Mouse (Mus musculus) naive thymus-derived CD4-positive, alpha-beta T cell, adult 2 months (primary cell): ENCODE results near the gene Il10rb.
"Not testable (repeated sequence)": the region's sequence is repeated elsewhere in the genome, so short reads cannot be mapped to it uniquely, and the experiment has no call there.

Source experiments
- DNase-seq: peaks from one replicate; pipeline ENCODE4 v3.0.0-alpha.2; 2011; ENCODE audit warnings: low read depth

Il10rb gene

DNA sequence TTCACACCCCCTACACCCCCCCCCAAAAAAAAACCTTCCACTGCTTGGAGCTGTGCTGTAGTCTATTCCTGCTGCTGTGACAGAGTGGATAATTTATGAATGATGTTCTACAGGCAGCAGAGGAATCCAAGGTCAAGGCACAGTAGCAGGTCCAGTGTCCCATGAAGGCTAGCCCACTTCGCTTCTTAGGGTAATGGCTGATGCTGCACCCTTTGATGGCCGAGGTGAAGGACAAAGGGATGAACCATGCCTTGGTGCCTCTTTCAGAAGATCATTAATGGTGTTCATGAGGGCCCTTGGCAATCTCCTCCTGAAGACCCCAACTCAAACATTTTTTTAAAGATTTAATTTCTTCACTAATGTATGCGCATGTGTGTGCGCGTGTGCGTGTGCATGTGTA is 10.4 kb downstream of the Il10rb start:
- DNase-seq = no peak

DNA sequence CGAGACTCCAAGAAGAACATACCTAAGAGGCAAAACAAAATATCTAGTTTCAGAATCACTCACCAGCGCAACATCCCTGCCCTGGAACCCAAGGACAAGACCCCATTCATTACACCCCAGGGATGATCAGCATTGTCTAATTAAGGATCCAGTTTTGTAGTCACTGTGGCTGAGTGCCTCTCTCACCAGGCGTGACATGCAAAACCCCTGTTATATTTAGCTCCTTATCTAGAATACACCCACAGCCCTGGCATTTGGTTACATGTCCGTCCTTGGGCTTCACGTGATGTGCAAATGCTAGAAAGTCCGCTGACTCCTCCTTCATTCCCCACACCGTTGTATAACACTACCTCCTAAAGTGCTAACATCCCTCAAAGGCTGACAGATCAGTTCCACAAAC is 11.0 kb downstream of the Il10rb start:
- no peak for DNase-seq

DNA sequence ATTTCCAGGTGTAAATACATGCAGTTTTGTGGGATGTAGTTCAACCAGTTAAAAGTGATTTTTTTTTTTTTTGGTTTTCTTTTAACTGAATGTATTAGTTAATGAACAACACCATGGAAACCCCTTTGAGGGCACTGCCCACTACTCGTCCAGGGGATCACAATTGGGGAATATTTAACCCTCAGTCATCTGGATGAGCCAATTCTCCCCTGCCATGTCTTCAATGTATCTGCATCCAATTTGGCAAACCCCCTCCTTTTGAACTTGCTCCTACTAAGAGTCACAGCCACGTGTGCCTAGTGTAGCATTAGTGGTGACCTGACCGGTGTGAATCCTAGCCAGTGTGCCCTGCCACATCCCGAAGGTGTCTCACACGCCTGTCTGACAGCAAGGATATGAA is 12.6 kb downstream of the Il10rb start:
- no peak for DNase-seq

DNA sequence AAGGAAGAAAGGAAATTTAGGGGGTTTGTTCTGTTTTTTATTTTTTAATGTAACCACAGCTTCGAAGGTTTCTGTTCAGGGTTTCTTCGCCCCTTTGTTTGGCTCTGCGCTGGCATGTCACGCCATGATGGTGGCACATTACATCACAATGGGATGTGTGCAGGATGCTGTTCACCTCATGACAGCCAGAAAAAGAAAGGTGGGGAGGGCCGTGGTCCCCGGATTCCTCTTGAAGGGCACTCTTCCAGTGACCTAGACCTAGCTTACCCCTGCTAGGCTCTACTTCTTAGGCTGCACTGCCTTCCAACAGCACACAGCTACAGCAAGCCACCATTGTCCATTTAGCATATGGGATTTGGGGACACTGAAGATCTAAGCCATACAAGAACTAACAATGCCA is 19.9 kb downstream of the Il10rb start:
- no peak for DNase-seq

DNA sequence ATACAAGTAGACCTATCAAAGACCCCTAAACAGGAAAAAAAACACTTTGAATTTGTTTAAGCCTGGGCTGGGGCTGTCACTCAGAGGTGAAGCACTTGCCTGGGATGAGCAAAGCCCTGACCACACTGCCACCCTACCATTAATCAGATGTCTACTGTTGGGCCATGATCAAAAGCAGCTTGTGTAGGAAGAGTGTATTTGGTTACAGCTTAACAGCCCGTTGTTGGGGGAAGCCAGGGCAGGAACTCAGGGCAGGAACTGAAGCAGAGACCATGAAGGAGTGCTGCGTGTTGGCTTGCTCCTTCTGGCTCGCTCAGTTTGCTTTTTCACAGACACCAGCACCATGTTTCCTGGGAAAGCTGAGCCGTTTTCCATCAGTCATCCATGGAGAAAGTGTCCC is 20.6 kb downstream of the Il10rb start:
- DNase-seq = no peak

DNA sequence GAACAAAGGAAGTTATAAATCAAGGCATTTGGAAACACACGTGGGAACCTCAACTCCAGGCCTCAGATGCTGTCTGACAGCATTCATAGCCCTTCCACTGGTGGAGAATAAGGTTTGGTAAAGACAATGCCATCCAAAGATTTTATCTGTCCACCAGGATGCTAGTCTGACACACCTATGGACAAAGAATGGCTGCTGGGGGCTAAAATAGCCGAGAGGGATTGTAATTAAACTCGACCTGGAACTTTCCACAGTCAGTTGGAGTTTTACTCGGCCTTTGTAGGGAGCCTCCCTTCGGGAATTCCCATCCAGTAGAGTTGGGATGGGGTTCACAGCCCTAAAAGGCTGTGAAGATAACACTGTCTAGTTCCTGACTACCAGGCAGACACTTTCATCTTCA is 21.5 kb downstream of the Il10rb start:
- DNase-seq = no peak

DNA sequence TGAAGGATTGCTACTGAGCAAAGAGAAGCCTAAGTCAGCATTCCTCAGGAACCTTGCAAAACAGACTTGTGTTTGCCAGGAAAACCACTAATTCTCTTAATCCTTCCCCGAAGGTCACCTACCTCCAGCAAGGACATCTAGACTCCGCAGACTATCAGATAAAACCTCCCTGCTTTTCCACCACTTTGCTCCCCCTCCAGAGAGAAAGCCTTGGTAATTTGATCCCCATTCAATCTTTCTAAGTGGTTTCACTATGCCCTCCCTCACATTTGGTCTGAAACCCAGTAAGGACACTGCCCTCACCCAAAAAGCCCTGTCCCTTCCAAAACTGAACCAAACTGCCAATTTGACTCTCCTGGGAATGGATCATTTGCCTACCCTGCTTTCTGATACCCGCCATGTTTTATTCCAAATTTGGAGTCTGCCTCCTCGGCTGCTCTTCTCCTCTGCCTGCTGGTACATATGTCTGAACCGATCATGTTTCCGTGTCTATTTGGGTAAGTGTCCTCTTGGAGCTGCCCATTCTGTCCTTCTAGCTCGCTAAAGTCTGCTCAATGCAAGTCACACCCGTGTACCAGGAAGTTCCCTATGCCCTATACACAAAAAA is 22.4 kb downstream of the Il10rb start:
- no peak for DNase-seq

DNA sequence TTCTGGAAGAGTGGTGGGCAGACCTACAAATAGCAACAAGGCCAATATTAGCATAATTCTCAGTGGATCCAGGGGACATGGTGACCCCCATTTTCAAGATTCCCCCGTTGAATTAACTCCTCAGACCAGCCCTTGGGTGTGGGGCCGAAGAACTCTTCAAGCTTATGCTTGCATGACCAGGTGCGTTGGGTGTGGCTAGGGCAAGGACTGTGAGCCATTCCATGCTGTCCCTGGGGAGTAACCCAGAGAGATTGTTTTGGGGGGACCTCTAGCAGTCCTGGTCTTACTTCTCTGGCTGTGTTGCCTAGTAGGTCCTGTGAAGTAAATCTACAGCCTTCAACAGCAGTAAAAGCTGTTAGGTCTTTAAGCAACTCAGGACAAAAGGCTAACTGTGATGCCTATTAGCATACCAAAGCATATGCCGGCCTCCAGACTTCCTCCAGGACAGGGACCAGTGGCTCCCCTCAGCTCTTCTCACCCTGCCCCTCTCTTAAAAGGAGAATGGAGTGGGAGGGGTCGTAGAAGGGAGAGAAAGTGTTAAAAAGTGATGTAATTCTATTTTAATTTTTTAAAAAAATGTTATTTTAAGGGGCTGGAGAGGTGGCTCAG is 26.9 kb downstream of the Il10rb start:
- no peak for DNase-seq

DNA sequence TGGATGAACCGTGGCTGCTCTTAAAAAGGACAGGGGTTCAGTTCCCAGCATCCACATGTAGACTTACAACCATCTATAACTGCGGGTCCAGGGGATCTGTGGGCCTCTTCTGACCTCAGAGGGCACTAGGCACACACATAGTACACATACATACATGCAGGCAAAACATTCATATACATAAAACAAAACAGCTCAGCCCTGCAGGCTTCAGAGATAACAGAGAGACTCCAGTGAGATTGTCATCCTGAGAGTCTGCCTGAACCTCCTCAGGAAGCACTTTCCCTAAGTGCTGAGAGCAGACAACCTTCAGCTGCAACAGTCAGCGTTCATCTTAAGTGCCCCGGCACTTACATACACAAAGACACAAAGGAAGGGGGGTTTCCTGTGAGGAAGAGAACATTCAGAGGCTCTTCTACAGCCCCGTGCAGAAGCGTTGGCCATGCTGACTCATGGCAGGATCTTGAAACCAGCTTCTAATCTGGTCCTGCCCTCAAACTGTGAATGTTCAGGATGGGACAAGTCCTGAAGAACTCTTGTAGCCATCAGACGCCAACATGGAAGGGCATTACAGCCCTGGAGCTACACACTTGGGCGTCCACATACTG is 27.5 kb downstream of the Il10rb start:
- DNase-seq = peak; percentile 64

DNA sequence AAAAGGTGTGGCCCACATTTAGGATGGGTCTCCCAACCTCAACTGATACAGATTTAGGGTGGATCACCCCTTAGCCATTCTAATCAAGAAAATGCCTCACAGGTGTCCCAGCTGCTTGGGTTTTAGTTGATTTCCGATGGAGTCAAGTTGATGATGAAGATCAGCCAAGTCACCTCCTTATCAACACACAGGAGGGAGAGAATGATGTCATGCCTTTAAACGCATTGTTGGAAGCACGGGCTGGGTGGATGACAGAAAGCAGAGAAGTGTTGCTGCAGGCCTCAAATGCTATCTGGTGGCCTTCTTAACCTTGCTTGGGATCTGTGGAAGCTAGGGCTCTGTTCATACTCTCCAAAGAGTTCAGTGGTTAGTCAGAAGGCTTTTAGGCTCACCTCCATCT is 28.2 kb downstream of the Il10rb start:
- no peak for DNase-seq

DNA sequence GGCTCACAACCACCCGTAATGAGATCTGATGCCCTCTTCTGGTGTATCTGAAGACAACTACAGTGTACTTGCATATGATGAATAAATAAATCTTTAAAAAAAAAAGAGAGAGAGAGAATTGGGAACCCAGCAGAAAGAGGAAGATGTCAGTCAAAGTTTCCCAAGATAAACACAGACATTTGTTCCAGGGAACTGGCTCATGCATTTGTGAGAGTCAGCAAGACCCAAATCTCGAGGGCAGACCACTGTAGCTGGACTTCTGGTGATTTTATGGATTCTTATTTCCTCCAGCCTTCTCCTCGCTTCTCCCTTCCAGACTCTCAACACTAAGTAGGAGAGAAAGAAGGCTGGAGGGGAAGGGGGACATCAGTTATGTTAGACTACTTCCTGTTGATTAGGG is 32.1 kb downstream of the Il10rb start:
- no peak for DNase-seq

DNA sequence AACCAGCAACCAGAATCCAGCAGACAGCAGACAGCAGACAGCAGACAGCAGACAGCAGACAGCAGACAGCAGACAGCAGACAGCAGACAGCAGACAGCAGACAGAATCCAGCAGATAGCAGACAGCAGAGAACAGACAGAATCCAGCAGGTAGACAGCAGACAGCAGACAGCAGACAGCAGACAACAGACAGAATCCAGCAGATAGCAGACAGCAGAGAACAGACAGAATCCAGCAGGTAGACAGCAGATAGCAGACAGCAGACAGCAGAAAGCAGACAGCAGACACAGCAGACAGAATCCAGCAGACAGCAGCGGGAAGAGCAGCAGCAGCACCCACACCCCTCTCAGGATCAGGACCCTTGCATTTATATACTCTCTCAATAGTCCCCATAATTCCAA is 32.6 kb downstream of the Il10rb start:
- DNase-seq = not testable (repeated sequence)

DNA sequence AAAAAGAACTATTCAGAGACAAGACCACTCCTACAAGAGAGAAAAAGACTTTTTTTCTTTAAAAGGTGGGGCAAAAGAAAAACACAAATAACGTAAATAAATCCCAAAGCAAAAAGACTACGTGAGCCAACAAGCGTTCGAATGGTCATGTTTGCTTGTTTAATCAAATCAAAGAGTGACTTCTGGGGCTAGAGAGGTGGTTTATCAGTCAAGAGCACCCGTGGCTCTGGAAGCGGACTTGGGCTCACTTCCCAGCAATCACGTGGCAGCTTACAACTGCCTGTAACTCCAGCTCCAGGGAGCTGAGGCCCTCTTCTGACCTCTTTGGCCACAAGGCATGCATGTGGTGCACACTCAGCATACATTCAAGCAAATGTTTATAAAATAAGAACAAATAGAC is 35.4 kb downstream of the Il10rb start:
- DNase-seq = no peak

DNA sequence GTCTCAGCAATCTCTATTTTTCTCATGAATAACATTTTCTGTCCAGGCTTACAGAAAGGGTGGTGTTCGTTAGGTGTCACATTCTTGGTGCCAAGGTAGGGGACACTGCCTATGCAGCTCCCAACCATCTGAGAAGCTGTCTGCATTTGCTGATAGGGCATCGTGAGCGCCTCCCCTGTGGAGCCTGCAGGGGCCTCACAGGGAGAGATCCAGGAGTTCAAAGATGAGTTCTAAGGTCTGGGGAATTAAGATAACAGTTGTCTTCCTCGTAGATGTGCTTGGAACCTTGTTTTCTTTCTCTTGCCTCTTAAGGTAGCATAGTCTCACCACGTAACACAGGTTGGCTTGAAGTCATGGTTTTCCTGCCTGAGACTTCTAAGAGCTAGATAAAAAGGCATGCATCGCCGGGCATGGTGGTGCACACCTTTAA is 35.9 kb downstream of the Il10rb start:
- peak; percentile 58 for DNase-seq

DNA sequence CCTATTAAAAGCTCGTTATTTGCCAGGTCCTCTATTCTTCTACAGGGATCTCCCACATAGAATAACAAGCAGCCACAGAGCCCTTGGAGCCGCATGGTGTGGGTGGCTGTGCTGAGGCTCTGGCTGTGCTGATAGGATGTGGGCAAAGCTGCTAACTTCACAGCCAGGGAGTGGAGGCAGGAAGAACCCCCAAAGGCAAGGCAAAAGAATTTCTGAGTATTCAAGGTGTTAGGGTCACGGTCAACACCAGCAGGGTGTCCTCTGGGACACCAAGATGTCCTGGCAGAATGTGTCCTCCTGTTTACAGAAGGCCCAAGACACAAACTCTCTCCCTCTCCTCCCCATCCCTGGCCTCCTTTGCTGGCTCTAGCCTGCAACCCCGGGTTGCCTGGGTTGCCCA is 36.5 kb downstream of the Il10rb start:
- DNase-seq = peak; percentile 76

DNA sequence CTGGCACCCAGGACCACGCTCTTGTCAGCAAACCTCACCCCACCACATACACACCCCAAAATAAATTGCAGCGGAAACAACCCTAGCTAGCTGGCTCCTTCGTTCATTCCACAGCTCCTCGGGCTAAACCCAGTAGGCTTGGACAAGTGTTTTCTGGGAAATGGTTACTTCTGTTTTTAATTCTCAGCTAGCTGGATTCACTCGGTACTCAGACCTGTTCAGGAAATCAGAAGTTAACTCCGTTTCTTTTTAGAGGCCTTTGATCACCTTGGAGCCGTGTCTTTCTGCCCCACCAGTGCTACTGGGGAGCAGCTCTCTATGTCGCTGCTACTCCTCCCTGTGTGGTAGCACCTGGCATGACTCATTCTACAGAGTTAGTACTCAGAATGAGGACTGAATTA is 37.2 kb downstream of the Il10rb start:
- DNase-seq = peak; percentile 74

DNA sequence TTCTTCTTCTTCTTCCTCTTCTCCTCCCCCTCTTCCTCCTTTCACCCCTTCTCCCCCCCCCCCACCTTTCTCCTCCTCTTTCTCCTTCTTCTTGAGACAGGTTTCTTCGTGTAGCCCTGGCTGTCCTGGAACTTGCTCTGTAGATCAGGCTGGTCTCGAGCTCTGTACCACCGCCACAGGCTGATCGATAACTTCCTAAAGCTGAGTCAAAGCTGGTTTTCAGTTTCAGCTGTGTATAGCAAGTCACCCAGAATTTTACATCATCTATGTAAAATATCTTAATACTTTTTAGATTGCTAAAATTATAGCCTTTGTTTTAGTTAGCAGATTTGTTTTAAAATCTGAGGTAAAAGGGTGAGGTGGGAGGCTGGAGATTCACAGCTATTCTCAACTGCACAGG is 38.9 kb downstream of the Il10rb start:
- DNase-seq = no peak

DNA sequence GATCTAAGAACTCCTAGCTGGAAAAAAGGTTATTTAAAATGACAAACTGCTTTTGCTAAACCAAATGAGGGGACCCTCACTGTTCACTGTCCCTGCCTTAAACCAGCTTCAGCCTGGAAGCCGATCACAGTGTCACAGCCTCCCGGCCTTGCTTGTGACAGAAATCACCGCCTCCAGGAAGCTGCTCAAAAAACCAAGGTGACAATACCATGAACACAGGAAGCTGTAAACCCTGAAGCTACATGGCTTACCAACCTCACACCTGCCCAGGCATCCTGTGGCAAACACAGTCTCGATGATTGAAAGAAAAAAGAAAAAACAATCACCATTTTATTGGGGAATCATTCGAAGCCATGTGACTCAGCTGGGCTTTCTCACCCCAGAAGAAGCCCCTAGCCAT is 39.6 kb downstream of the Il10rb start:
- peak; percentile 85 for DNase-seq

DNA sequence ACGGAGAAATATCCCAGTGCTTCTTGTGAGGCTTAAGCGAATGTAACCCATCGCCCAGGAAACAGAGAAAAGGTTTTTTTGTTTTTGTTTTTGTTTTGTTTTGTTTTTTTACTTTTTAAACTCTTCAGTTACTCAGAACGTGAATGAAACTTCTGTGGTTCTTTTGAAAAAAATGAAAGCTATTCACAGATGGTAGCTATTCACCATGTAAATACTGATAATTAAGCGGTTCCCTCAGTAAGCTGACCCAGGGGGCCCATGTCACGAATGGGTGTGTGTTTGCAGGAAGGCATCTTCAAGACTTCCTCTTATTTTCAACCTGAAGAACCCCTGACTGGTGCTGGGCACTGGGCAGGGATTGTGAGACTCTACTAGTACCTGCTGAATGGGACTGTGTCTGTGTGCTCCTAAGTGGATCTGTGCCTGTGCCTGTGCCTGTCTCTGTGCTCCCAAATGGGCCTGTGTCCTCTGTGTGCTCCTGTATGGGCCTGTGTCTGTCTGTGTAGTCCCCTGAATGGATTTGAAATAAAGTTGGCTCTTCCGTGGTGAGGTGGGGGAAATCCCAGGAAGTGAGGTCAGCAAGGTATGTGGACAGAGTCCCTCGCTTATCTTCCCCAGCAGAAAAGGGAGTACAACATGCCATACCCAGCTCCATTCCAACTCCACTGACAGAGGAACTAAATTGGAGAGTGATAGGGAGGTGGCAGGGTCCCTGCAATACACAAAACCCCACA is 41.0 kb downstream of the Il10rb start:
- DNase-seq = peak; percentile 47

DNA sequence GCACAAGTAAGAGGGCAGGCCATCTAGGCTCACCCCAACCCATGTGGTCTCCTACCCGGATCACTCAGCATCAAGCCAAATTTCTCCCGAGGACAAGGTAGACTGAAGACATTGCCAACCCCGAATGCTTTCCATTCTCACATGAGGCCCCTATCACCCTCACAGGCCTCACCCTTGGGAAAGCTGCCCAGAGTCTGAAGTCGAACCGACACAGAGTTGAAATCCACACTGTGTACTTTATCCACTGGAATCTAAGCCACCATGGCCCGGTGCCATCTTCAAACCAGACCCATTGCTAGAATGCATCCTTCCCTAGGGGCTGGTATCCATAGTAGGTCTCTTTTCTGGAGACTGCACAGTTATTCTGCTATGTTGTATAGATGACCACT is 41.5 kb downstream of the Il10rb start:
- DNase-seq = no peak

DNA sequence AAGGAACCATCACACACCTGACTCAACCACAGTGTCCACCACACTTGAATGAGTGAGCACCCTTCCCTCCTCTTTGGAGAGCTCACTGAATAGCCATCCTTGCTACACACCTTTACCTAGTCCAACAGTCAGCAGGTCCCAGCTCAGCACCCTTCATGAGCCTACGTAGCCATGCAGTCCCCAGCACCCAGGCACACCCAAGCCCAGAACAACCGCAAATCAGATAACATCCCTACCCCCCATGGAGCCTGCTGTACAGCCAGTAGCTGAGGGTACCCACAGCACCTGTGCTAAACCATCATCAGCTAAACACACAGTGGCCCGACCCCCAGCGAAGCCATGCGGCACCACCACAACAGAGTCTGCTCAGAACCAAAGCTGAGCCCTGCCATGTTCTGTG is 42.1 kb downstream of the Il10rb start:
- peak; percentile 51 for DNase-seq

DNA sequence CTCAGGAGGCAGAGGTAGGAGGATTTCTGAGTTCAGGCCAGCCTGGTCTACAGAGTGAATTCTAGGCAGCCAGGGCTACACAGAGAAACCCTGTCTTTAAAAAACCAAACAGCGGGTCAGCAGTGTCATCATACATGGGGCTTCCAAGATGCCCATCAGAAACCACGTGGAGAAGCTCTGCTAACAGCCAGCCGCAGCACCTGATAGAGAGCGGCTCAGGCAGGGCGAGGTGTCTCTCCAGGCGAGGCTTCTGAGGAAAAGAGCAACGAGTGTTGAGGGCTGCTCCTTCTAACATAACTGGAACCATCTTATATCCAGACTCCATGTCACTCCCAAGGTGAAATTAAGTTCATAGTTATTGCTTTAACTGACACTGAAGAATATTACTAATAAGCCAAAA is 42.9 kb downstream of the Il10rb start:
- DNase-seq = no peak
